14 mouse cellular contexts compared by ENCODE assay signal in the genomic region with DNA sequence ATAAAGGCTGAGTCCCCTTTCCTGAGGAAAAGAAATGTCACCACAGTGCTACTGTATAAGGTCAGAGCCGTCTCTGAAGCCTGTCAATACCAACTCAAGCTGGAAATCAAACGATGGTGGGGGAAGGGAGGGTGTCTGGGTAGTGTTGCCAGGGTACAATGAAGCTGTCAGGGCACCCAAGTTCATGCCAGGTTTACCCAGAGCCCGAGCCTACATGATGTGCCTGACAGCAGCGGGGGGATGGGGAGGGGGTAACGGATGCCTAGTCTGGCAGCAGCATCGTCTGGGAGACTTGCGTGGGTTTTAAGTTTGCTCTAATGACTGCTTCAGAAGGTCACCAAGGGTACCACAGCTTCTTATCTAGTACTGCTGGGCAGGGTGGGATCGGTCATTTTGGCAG. TPM values are rescaled to one million over a fixed set of nuclear protein-coding genes. Genes with fewer than 3 reads are reported as not detected.
DNase-seq lines count a peak whose midpoint lies in the region; ATAC-seq and TF ChIP-seq lines count a peak whose summit lies in the region.
"Had no signal": no experiment of that assay in that cellular context is flagged by ENCODE, and none has a peak within 500 bp of the region (broad histone marks: within the 10 kb centered on the region; RNA-seq: fewer than 3 reads in every experiment).

No protein-coding gene starts in this region.

- TF ChIP-seq CTCF in midbrain, postnatal 0 days (IDR thresholded peaks at IDR 0.05) = no peak

- H3K9ac ChIP-seq in forebrain, embryonic 15.5 days (replicated peaks) = no peak overlapping the region
- no peak overlapping the region for H3K9ac ChIP-seq in midbrain, embryonic 11.5 days (ENCODE audit: low read length)
- no peak overlapping the region for H3K9ac ChIP-seq in midbrain, embryonic 14.5 days (replicated peaks; ENCODE audit: low read length)
- H3K9ac ChIP-seq in hindbrain, embryonic 13.5 days = no peak overlapping the region
- no peak overlapping the region for H3K9ac ChIP-seq in midbrain, postnatal 0 days (replicated peaks; ENCODE audit: low read length, poor library complexity, severe bottlenecking)
- H3K9ac ChIP-seq: embryonic facial prominence, embryonic 15.5 days; heart, embryonic 15.5 days; liver, embryonic 13.5 days had no signal

- H3K4me3 ChIP-seq in forebrain, embryonic 15.5 days = no peak overlapping the region
- no peak overlapping the region for H3K4me3 ChIP-seq in forebrain, embryonic 10.5 days
- H3K4me3 ChIP-seq in midbrain, embryonic 11.5 days (ENCODE audit: low read depth, low read length) = no peak overlapping the region
- H3K4me3 ChIP-seq in midbrain, embryonic 14.5 days (replicated peaks; ENCODE audit: low read depth, low read length) = no peak overlapping the region
- no peak overlapping the region for H3K4me3 ChIP-seq in hindbrain, embryonic 13.5 days
- no peak overlapping the region for H3K4me3 ChIP-seq in midbrain, postnatal 0 days (ENCODE audit: low read depth, low read length)
- H3K4me3 ChIP-seq: embryonic facial prominence, embryonic 15.5 days; heart, embryonic 15.5 days; liver, embryonic 13.5 days had no signal

- H3K9me3 ChIP-seq in forebrain, embryonic 15.5 days = no peaks in the 10 kb centered on the region
- H3K9me3 ChIP-seq in forebrain, embryonic 10.5 days = no peaks in the 10 kb centered on the region
- H3K9me3 ChIP-seq in midbrain, embryonic 11.5 days (ENCODE audit: control insufficient read depth, low read length) = no peaks in the 10 kb centered on the region
- H3K9me3 ChIP-seq in midbrain, embryonic 14.5 days (ENCODE audit: control insufficient read depth, low read length) = no peaks in the 10 kb centered on the region
- H3K9me3 ChIP-seq in hindbrain, embryonic 13.5 days = no peaks in the 10 kb centered on the region
- H3K9me3 ChIP-seq in midbrain, postnatal 0 days (ENCODE audit: low read length) = no peaks in the 10 kb centered on the region
- H3K9me3 ChIP-seq: embryonic facial prominence, embryonic 15.5 days; heart, embryonic 15.5 days; liver, embryonic 13.5 days had no signal

- H3K4me2 ChIP-seq in forebrain, embryonic 15.5 days (replicated peaks) = no peak overlapping the region
- no peak overlapping the region for H3K4me2 ChIP-seq in midbrain, embryonic 11.5 days
- no peak overlapping the region for H3K4me2 ChIP-seq in midbrain, embryonic 14.5 days (ENCODE audit: low read length)
- H3K4me2 ChIP-seq in hindbrain, embryonic 13.5 days = no peak overlapping the region
- no peak overlapping the region for H3K4me2 ChIP-seq in midbrain, postnatal 0 days (ENCODE audit: low read depth, low read length, poor library complexity, severe bottlenecking)
- H3K4me2 ChIP-seq: embryonic facial prominence, embryonic 15.5 days; heart, embryonic 15.5 days; liver, embryonic 13.5 days had no signal

- WGBS in forebrain, embryonic 15.5 days = 38% methylated on average over 8 of the region's 8 CpGs
- 89% methylated on average over 8 of the region's 8 CpGs for WGBS in forebrain, embryonic 10.5 days
- WGBS in midbrain, embryonic 11.5 days = 74% methylated on average over 8 of the region's 8 CpGs
- 65% methylated on average over 8 of the region's 8 CpGs for WGBS in midbrain, embryonic 14.5 days
- WGBS in hindbrain, embryonic 13.5 days = 56% methylated on average over 8 of the region's 8 CpGs
- WGBS in midbrain, postnatal 0 days = 59% methylated on average over 8 of the region's 8 CpGs

- H3K4me1 ChIP-seq in forebrain, embryonic 15.5 days = peaks cover 27% of the 10 kb centered on the region
- H3K4me1 ChIP-seq in forebrain, embryonic 10.5 days = peaks cover 14% of the 10 kb centered on the region
- H3K4me1 ChIP-seq in midbrain, embryonic 11.5 days (ENCODE audit: control insufficient read depth, insufficient read depth, low read length) = no peaks in the 10 kb centered on the region
- H3K4me1 ChIP-seq in midbrain, embryonic 14.5 days (ENCODE audit: control insufficient read depth, insufficient read depth, low read length) = no peaks in the 10 kb centered on the region
- peaks cover 40% of the 10 kb centered on the region for H3K4me1 ChIP-seq in hindbrain, embryonic 13.5 days (replicated peaks)
- H3K4me1 ChIP-seq in midbrain, postnatal 0 days (ENCODE audit: insufficient read depth, low read length) = 0 out of 2 replicates have a peak, but pooled peaks cover 3% of the 10 kb centered on the region

- no peaks in the 10 kb centered on the region for H3K27me3 ChIP-seq in forebrain, embryonic 15.5 days
- H3K27me3 ChIP-seq in forebrain, embryonic 10.5 days (ENCODE audit: poor library complexity, severe bottlenecking) = no peaks in the 10 kb centered on the region
- H3K27me3 ChIP-seq in midbrain, embryonic 11.5 days (ENCODE audit: control insufficient read depth, insufficient read depth, low read length) = no peaks in the 10 kb centered on the region
- no peaks in the 10 kb centered on the region for H3K27me3 ChIP-seq in midbrain, embryonic 14.5 days (ENCODE audit: control insufficient read depth, insufficient read depth, low read length)
- H3K27me3 ChIP-seq in hindbrain, embryonic 13.5 days = no peaks in the 10 kb centered on the region
- no peaks in the 10 kb centered on the region for H3K27me3 ChIP-seq in midbrain, postnatal 0 days (ENCODE audit: insufficient read depth, low read length)
- H3K27me3 ChIP-seq: embryonic facial prominence, embryonic 15.5 days; heart, embryonic 15.5 days; liver, embryonic 13.5 days had no signal

- no peak for DNase-seq in forebrain, embryonic 10.5 days (ENCODE audit: extremely low spot score, low spot score)
- DNase-seq in midbrain, embryonic 11.5 days (ENCODE audit: low spot score, missing footprints) = no peak
- DNase-seq in midbrain, embryonic 14.5 days = no peak
- no peak for DNase-seq in midbrain, postnatal 0 days (ENCODE audit: low spot score)
- DNase-seq in natural killer cell, adult 2 months (ENCODE audit: low spot score in 2 of 2) = no peak
- DNase-seq: kidney, postnatal 25 days; layer of hippocampus, postnatal 36 days; liver, embryonic 13.5 days; right cerebral cortex, postnatal 4 days; thymus, postnatal 14 days had no signal

- 0 out of 2 replicates have a peak overlapping the region, but pooled peaks have one; percentile 20 for H3K27ac ChIP-seq in forebrain, embryonic 15.5 days (replicated peaks)
- no peak overlapping the region for H3K27ac ChIP-seq in forebrain, embryonic 10.5 days
- no peak overlapping the region for H3K27ac ChIP-seq in midbrain, embryonic 11.5 days (ENCODE audit: low read depth, low read length)
- no peak overlapping the region for H3K27ac ChIP-seq in midbrain, embryonic 14.5 days (replicated peaks; ENCODE audit: low read depth, low read length)
- H3K27ac ChIP-seq in hindbrain, embryonic 13.5 days = no peak overlapping the region
- no peak overlapping the region for H3K27ac ChIP-seq in midbrain, postnatal 0 days (ENCODE audit: low read depth, low read length)
- H3K27ac ChIP-seq: embryonic facial prominence, embryonic 15.5 days; heart, embryonic 15.5 days; liver, embryonic 13.5 days had no signal

- ATAC-seq in forebrain, embryonic 15.5 days (replicated peaks) = peak; percentile 69
- 0 out of 2 replicates have a peak, but pooled peaks have one; percentile 17 for ATAC-seq in midbrain, embryonic 11.5 days (ENCODE audit: low FRiP score)
- ATAC-seq in midbrain, embryonic 14.5 days (ENCODE audit: low FRiP score, low TSS enrichment) = no peak
- peak; percentile 65 for ATAC-seq in hindbrain, embryonic 13.5 days (ENCODE audit: low FRiP score)
- 0 out of 2 replicates have a peak, but pooled peaks have one; percentile 43 for ATAC-seq in midbrain, postnatal 0 days (ENCODE audit: low FRiP score)

- no peaks in the 10 kb centered on the region for H3K36me3 ChIP-seq in forebrain, embryonic 15.5 days
- peaks cover 49% of the 10 kb centered on the region for H3K36me3 ChIP-seq in forebrain, embryonic 10.5 days (replicated peaks)
- peaks cover 3% of the 10 kb centered on the region; the same call in 1 of the 2 replicates for H3K36me3 ChIP-seq in midbrain, embryonic 11.5 days (ENCODE audit: control insufficient read depth, insufficient read depth, low read length)
- H3K36me3 ChIP-seq in midbrain, embryonic 14.5 days (ENCODE audit: control insufficient read depth, insufficient read depth, low read length) = peaks cover 14% of the 10 kb centered on the region
- peaks cover 20% of the 10 kb centered on the region for H3K36me3 ChIP-seq in hindbrain, embryonic 13.5 days
- peaks cover 13% of the 10 kb centered on the region for H3K36me3 ChIP-seq in midbrain, postnatal 0 days (ENCODE audit: insufficient read depth, low read length)

RNA-seq across cellular contexts. Expression of gene Snx18, which starts 23.1 kb away (rescaled TPM):
- polyA plus RNA-seq in forebrain, embryonic 15.5 days (2015; fragmentation: Nextera tagmentation; extraction: Ambion mirVana) = 11.6 and 12.0 TPM in 2 replicates
- 11.2 and 11.5 TPM in 2 replicates for polyA plus RNA-seq in forebrain, embryonic 10.5 days (2016; fragmentation: Nextera tagmentation; extraction: Ambion mirVana)
- 18.1 and 20.1 TPM in 2 replicates for polyA plus RNA-seq in midbrain, embryonic 11.5 days (2014; fragmentation: Nextera tagmentation; extraction: Ambion mirVana)
- polyA plus RNA-seq in midbrain, embryonic 14.5 days (2014; fragmentation: Nextera tagmentation; extraction: Ambion mirVana) = 10.3 and 13.2 TPM in 2 replicates
- polyA plus RNA-seq in hindbrain, embryonic 13.5 days (2015; fragmentation: Nextera tagmentation; extraction: Ambion mirVana) = 10.8 and 11.2 TPM in 2 replicates
- total RNA-seq in midbrain, postnatal 0 days (2014; rRNA removed) = 34.7 and 35.8 TPM in 2 replicates
- 8.4 and 9.5 TPM in 2 replicates for polyA plus RNA-seq in midbrain, postnatal 0 days (2015; fragmentation: Nextera tagmentation; extraction: Ambion mirVana)
